Mouse (Mus musculus): ENCODE measurements around the gene Tcea2. TPM values are rescaled to one million over a fixed set of nuclear protein-coding genes. Genes with fewer than 3 reads are reported as not detected.

The Tcea2 gene
- polyA plus RNA-seq (2017; shearing (Covaris generic)) = 10 to 100 TPM; 14.3 to 16.0 TPM

DNA sequence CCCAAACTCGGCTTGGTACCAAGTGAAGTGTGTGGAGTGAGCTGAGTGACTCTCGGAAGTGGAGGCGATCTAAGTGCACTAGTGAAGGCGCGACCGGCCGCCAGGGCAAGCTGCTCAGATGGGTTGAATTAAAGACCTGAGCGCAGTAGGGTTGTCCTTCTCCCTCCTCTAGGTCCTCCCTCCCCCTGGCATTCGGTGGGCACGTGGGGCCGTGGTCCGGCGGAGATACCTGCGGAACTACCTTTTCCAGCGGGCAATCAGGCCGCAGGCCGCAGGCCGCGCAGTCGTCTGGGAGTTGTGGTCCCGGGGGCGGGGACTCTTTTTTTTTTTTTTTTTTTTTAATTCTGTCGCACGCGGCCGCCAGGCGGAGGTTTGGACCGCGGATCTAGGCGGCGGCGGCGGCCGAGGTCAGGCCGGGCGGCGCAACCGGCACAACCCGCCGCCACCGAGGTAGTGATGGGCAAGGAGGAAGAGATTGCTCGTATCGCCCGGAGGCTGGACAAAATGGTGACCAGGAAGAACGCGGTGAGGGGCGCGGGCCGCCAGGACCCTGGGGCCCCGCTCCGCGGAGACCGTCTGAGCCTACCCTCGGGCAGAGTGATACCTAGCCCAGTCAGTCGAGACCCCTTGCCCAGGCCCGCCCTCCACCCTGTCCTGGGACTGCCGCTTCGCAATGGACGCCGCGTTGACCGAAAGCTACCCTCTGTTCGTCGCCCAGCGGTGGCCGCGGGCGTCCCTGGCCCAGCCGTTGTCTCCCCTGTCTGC, at the start of gene Tcea2:
Gene Tcea2 (plus strand): TSS at position 360 of the 765 bp plus-strand sequence.
- ATAC-seq = peak; percentile 57

DNA sequence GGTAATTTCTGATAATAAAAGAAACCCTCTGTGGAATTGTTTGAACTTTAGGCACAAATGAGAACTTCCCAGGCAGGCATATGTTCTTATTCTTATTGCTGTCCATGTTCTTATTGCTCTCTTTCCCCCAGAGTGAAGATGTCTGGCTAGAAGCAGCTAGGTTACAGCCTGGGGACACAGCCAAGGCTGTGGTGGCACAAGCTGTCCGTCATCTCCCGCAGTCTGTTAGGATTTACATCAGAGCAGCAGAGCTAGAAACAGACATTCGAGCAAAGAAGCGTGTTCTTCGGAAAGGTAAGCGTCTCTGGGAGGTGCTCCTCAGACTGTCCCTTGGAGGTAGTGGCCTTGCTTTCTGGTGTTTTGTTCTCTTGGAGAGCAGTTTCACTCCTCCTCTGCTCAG, 47.5 kb upstream of the Tcea2 start:
- no peak for ATAC-seq

DNA sequence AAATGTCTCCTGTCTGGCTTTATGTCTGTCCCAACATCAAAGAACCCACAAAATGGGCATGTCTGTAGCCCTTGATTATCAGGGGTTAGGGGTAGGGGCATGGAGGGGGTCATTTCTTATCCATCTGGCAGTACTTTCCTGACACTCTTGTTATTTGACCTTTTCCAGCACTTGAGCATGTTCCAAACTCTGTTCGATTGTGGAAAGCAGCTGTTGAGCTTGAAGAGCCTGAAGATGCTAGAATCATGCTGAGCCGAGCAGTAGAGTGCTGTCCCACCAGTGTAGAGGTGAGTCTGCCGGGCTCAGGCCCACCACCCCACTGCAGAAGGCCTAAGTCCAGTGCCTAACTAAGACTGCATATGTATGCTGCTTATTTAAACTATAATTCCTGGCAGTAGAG, 44.2 kb upstream of the Tcea2 start:
- ATAC-seq = no peak

DNA sequence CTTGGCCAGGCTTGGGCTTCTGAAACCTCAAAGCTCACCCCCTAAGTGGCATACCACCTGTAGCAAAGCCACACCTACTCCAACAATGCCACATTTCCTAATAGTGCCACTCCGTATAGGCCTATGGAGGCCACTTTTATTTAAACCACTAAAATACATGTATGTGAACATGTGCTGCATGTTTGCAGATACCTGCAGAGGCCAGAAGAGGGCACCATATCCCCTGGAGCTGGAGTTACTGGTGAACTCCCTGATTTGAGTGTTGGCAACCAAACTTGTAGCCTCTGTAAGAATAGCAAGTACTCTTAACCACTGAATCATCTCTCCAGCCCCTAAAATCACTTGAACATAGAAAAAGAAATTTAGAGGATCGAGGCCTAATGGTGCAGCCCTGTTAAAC, 35.7 kb upstream of the Tcea2 start:
- no peak for ATAC-seq

DNA sequence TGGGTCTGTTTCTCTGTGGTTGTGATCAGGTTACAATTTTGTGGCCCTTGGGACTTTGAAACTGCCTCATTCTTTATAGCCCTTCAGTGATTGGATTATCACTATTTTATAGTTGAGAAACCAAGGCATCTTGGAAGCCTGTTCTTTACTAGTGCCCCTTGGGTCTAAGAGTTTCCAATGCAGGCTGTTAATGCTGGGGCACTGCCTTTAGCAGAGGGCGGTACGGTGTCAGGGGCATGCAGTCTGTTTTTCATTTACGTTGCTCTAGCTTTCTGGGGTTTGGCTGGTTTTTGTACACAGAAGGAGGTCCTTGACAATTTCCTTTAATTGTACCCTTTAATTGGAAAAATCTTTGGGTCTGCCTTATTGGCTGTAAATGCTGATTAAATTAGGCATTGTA, 34.4 kb upstream of the Tcea2 start:
- ATAC-seq = no peak

DNA sequence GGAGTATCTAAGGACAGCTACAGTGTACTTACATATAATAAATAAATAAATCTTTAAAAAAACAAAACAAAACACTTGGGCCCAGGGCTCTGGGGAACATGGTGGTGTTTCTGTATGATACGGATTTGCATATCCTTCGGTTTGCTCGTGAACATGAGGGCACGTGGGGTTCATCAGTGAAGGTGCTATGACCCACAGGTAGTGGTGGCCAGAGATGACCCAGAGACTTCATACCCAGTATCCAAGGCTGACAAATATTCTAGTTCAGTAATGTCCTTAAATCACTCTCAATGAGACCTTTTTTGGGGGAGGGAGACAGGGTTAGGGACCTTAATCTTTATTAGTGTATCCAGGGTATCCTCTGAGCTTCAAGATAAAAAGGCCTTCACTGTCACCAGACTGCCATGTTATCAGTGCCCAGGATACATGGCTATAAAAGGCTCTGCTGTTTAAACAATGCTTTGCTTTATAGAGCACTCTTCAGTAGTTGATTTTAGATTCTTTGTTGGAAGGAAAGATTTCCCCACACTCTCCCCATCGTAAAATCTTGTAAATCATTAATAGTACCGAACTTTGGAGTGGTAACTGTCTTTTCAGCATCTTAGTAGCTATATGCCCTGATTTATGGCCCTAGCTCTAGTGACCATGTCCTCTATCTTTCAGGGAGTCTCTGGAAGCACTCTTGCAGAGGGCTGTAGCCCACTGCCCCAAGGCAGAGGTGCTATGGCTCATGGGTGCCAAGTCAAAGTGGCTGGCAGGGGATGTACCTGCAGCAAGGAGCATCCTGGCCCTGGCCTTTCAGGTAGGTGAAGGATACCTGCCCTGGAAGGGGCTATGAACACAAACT, 33.3 kb upstream of the Tcea2 start:
- ATAC-seq = no peak

DNA sequence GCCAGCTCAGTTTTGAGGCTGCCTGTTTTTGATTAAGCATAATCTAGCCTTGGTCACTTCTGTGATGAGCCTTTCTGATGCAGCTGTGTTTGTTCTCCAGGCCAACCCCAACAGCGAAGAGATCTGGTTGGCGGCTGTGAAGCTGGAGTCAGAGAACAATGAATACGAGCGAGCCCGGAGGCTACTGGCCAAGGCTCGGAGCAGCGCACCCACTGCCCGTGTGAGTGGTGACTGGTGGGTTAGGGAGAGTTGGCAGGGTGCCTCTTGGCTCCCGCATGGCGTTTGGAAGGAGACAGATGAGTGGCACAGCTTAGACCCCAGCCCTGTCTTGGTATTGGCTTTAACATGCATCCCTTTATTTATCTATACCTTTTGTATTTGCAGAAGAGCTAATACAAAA, 31.2 kb upstream of the Tcea2 start:
- no peak for ATAC-seq

DNA sequence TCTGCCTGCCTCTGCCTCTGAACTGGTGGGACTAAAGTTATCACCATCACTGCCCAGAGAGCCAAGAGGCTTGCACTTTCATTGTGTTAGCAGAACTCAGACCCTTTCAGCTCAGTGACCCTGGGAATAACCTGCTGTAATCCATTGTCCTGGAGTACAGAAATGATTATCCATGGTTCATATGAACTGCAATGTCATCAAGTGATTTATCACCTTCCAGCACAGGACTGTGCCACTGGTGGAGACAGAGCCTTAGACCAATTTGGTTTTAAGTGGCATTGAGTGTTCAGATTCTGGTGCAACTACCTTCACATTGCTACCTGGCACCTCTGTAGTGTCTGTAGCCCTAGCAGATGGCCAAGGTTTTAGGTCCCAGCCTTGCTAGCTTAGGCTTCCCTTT, 27.0 kb upstream of the Tcea2 start:
- no peak for ATAC-seq

DNA sequence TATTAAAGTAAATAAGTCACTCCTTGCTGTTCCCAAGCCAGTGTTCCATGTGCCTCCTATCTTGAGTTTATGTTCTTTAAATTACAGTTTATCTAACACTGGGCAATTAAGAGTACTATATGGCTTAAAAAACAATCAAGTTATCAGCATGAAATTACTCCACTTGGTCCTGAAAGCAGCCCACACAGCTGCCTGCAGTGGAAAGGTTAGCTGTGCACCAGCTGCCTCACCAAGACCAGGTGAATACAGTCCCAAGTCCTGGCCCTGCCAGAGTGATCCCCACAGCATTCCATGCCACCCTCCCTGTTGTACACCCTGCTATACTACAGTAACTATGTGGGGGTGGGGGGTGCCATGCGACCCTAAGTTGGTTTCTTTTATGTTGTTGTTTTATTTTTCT, 26.6 kb upstream of the Tcea2 start:
- no peak for ATAC-seq

DNA sequence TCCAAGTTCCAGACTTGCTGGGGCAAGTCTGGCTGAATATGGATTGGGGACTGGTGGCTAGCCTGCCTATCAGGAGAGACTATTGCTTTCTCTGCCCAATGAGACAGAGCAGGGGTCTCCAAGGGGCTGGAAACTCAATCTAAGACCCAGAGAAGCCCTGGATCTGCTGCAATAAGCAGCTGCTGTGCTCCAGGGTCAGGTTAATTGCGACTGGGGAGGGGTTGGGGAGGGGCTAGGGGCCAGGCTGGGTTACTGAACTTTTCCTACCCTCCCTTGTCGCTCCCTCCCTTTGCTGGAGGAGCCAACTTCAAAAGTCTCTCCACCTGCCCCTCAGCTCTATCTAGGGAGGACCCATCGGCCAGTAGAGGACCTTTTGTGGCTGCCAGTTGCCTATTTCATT, 23.4 kb upstream of the Tcea2 start, which contains the start of gene Gm29797:
Gene Gm29797 (plus strand): TSS at position 301 of the 400 bp plus-strand sequence.
- ATAC-seq = no peak

DNA sequence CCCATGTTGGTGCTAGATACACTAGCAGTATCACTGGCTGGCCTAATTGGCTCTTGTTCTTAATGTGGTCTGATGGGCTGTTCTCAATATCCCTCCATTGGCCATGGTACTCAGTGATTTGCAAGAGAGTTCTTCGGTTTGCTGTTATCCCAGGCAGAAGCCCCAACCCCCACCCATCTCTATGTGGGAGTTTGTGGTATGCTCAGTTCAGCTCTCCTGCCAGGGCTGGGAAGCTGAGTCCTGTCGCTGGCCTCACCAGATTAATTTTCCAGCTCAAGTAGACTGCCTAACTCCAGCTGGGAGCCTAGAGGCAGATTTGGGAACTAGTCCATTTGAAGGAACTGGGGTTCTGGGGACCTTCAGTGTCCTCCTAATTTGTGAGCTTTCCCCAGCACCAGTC, 22.7 kb upstream of the Tcea2 start:
- no peak for ATAC-seq

DNA sequence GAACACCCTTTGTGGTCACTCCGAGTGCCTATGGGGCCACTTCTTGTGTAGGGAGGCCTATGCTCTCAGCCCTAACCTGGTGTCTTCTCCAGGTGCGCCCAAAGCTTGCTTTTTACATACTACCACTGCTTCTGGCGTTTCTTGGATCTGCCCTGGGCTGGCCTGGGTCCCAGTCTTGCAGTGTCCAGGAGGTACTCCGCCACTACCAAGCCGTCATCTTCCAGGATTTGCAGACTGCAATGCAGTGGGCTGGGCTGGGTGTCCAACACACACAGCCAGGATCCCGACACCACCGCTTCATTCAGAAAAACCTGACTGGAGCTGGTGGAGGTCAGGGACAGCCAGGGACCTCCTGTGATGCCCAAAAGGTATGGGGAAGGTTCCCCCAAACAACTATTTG, 21.6 kb upstream of the Tcea2 start:
- no peak for ATAC-seq

DNA sequence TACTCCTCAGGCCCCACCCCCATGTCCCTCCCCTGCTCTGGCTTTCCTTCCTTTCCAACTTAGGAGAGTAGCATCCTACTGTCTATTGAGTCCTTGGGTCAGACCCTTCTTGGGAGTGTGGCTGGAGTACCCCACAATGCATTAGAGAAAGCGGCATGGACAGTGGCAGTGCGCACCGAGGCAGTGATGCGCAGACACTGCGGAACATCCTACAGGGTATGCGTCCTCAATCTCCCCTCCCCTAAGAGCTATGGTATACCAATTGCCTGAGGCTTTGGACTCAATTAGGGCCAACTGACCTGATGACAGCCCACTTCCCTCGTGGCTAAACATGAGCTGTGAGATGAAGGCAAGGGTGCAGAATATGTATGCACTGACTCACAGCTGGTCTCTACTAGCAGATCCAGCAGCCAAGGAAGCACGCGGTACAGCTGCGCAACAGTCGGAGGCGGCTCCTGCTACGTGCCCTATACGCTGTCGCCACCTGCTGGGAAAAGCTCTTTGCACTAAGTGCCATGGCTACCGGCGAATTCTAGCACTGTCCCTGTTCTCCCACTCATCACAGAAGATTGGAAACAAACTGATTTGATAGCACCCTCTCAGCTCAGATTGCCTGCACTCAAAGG, 21.1 kb upstream of the Tcea2 start:
- ATAC-seq = peak; percentile 48

DNA sequence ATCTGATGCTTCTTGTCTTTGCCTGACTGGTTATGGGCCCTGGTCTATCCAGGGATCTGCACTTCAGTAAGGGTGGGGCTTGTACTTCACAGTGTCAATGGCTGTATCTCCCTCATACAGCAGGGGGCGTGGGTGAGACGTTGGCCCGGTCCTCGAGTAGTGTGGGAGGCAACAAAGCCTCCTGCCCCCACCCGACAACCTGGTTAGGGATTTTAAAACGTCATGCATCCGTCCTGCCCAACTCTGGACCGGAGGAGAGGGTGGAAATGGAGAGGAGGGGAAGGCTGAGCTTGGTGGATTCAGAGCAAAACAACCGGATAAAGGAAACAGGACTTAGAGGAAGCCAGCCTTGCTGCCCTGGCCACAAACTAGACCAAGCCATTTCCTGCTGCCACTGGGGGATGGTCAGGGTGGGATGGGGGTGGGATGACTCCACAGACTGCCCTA, 20.5 kb upstream of the Tcea2 start:
- peak; percentile 89 for ATAC-seq

DNA sequence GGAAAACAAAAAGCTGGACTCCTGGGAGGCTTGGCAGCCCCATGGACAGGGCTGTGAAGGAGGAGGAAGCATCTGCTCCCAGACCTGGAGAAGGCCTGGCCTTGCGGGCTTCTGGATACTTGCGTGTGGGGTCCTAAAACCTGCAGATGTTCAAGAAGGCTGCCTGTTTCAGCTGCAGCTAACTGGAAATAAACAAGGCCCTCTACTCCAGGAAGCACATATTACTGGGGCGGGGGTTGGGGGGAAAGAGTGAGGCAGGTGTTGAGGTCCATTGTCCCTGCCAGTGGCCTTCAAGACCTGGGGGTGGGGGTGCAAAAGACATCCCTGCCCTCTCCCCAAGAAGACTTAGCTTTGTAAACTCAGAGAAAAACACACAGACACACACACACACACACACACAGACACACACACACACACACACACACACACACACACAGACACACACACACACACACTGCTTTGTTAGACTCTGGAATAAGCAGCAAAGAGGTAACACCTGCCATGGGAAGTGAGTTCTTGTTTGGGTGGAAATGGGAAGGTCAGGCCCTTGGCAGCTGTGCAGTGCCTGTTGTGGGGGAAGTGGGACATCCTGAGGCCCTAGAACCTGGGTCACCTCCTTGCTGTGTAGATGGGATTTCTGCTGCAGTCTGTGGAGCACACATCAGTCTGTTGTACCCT, 17.4 kb upstream of the Tcea2 start:
- ATAC-seq = no peak

DNA sequence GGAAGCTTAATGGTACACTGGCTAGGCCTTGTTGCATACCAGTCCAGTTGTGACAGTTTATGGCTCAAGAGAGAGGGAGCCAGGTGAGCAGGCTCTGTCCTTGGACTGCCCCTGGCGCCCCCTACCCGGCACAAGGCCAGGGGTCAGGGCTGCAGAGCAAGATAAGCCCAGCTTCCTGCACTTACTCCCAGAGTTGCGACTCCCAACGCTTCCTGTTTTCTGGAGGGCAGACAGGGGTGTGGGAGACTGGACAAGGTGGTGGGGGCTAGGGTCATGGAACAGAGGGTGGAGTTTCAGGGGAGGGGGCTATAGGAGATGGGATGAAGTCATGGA, 16.8 kb upstream of the Tcea2 start:
- no peak for ATAC-seq

DNA sequence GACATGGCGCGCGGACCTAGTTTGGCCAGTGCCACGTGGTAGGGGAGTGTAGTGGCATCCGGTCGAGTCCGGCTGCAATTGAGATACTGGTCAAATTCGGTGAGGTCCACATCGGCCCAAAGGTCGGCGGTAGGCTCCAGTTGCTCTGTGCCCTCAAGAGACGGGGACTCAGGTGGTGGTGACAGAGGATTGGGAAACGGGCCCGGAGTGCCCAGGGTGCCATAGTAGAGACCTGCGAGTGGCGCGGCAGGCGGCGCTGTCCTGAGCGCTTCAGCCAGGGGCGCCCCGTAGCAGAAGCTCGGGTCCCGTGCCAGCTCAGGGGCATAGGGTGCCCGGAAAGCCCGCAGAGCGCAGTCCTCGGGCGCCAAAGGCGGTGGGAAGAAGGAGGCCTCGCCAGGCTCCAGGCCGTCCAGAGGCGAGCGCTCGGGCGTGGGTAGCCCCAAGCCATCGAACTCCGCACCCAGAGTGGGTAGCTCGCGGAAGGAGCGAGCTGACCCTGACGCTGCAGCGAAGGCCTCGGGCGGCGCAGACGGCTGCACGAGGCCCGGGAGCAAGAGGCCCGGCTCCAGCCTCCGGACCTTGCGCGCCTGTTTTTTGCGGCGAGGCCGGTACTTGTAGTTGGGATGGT, 9.7 kb upstream of the Tcea2 start:
- ATAC-seq = no peak

DNA sequence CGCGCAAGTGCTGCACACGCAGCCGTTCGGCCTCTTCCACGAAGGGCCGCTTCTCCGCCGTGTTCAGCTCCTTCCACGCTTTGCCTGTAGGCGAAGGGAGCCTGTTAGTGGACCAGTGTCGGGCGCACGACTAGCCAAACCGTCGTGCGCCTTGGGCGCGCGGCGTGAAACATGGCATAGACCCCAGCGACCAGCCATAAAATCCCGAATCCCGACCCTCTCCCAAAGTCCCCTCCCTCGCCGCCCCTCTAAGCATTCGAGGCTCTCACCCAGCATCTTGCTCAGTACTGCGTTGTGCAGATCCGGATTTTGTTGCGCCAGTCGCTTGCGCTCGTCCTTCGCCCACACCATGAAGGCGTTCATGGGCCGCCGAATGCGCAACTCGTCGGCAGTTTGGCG, 9.2 kb upstream of the Tcea2 start:
- no peak for ATAC-seq

DNA sequence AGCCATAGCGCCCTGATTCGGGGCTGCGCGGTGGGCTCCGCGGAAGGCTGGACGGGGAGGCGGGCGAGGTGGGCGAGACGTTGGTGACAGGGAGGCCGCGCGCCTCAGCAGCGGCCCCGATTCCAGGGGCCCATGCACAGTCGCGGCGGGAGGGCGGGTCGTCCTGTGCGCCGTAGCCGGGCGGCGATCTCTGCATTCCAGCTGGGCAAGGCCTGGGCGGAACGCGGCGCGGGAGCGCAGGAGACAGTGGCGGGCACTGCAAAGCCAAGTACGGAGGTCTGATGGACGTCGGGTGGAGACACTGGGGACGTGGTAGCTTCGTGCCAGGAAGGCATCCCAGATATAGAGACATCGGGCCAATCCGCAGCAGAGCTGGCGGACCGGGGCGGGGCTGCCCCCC, 8.8 kb upstream of the Tcea2 start, which contains the start of gene Sox18:
Gene Sox18 (minus strand): TSS at position 315 of the 400 bp plus-strand sequence.
- ATAC-seq = no peak

DNA sequence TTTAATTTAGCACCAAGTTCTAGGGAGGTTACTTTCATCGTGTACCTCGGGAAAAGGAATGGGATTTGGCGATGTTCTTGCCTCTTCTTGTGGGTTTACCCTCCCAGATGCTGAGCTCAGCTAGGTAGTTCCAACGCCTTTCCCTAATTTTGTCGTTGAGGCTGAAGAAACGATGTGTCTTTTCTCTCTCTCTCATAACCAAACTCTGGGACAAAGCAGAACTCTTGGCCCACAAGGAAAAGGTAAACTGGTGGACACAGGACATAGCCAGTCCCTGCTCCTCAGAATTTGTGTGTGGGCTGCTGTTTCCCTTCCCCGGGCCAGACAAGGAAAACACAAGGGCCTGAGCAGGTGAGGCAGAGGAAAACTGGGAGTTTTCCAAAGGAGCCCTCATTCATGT, 8.1 kb upstream of the Tcea2 start:
- no peak for ATAC-seq

DNA sequence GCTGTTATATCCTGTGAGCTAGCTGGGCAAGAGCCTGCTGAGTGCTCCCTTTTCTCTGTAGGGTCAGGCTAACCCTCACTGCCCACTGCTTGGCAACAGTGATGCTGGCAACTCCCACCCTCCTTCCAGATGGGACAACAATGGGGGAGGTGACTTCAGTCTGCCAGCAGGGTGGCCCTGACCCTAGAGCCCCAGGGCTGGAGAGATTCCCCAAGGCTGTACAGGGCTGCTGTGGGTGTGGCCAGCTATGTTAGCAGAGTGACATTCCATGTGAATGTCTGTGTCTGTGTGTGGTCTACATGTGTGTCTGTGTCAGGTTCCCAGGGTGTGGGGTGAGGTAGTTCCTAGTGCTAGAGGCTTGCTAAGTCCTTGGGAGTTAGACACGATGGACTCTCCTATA, 6.6 kb upstream of the Tcea2 start:
- no peak for ATAC-seq

DNA sequence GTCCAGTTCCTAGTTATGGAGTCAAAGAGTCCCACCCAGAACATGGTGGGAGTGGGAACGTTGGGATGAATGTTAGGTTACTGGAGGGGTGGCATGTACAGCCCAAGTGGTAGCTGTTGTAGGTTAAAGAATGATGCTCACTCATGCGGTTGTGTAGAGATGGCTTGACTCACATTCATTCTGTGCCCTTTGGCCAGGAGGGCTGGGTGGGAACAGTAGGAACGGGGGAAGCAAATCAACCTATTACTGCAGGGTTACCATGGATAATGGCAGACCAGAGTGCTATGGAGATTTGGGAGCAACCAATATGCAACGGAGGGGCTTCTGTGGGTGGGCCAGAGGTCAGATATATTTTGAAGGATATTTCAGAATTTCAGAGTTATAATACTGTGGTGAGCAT, 5.2 kb upstream of the Tcea2 start:
- ATAC-seq = no peak
